Mouse (Mus musculus) embryonic fibroblast, embryonic 13.5 days (primary cell): ENCODE data around the gene Eif2b2. TPM values are rescaled to one million over a fixed set of nuclear protein-coding genes. Genes with fewer than 3 reads are reported as not detected.

Source experiments
- H3K27ac ChIP-seq: 2 replicates; pipeline ENCODE4 v1.5.1; 2012; ENCODE audit warnings: low read length, control low read depth, inconsistent platforms; ENCODE audit not compliant: insufficient read depth
- H3K4me1 ChIP-seq: 2 replicates; pipeline ENCODE4 v1.6.1; 2011; ENCODE audit warnings: low read length; ENCODE audit not compliant: control insufficient read depth, insufficient read depth
- H3K4me3 ChIP-seq: 2 replicates; pipeline ENCODE4 v1.5.1; 2011; ENCODE audit warnings: mild to moderate bottlenecking, control low read depth, low read length; ENCODE audit not compliant: insufficient read depth
- CTCF ChIP-seq: IDR thresholded peaks from 2 replicates; pipeline ENCODE4 v1.5.1; 2011; ENCODE audit warnings: mild to moderate bottlenecking, control low read depth, low read length, moderate library complexity, borderline replicate concordance; ENCODE audit not compliant: insufficient read depth
- POLR2A ChIP-seq: IDR thresholded peaks from 2 replicates; pipeline ENCODE4 v1.6.1; 2011; ENCODE audit warnings: low read depth, mild to moderate bottlenecking, control low read depth, low read length, moderate library complexity
- polyA plus RNA-seq: library from polyadenylated mRNA; stranded (reverse); fragments of >200 nt; gene quantifications from 2 replicates; pipeline ENCODE4 v1.2.4, GENCODE M21; 2011; ENCODE audit warnings: low read depth; ENCODE audit not compliant: missing spikeins, insufficient read length

Eif2b2 gene
- polyA plus RNA-seq, 1 experiment = 54.8 TPM

DNA sequence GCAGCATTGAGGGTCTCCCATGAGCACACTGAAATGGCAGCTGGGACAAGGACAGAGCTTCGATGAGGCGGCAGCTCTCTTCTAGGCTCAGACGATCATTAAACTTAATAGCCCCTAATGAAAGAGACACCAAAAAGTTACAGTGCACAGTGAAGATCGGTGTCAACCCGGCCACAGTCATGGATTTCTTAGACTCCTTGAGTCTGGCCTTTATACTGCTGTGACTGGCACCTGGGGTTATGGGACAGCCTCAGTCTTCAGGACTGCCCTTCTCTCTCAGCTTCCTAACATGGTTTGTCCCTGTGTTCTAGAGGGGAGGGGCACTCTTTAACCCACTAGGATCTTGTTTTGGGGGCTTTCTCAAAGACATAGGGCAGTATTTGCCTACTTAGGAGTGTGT lies 18.3 kb downstream of the Eif2b2 start:
- Histone ChIP-seq H3K4me1 (peaks cover 4% of the 10 kb centered on the region), H3K27ac (no peak overlapping the region), H3K4me3 (no peak overlapping the region)
- no peak for TF ChIP-seq POLR2A
- no peak for TF ChIP-seq CTCF

GRCm38 (mm10) chr12:85252083-85252482 lies 32.8 kb downstream of the Eif2b2 start:
- Histone ChIP-seq H3K4me1 (no peaks in the 10 kb centered on the region), H3K27ac (peak overlapping the region; percentile 59; the same call in 1 of the 2 replicates), H3K4me3 (no peak overlapping the region)
- TF ChIP-seq POLR2A = 0 out of 2 replicates have a peak, but pooled peaks have one; percentile 18
- TF ChIP-seq CTCF = no peak

GRCm38 (mm10) chr12:85256074-85256751 lies 36.9 kb downstream of the Eif2b2 start:
- H3K27ac ChIP-seq = peak overlapping the region; percentile 54
- H3K4me1 ChIP-seq = no peaks in the 10 kb centered on the region
- TF ChIP-seq CTCF (no peak), POLR2A (peak; percentile 47; the same call in 1 of the 2 replicates)
- no peak overlapping the region for H3K4me3 ChIP-seq

DNA sequence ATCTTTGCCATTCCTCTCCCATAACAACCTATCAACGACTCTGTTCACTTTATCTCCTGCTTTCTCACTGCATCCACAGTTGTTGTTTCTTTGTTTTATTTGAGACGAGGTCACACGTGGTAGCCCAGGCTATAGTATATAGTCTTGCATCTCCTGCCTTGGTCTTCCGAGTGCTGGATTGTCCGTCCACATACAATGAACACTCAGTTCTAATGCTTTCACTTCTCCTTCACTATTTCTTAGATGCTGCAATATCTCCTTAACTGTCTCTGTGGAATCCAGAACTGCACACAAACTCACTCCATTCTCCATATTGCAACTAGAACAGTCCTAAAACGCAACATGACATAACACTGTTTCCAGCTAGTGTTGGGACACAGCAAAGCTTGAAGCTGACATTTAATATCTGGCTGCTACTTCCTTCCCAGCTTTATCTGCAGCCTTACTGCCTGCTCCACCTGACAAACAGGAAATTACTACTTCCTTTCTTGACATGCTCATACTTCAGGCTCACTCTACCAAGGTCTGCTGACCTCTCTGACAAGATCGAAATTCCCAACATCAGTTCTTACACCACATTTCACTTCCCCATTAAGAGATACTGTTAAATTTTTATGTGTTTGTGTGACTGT lies 37.8 kb downstream of the Eif2b2 start:
- H3K4me3 ChIP-seq = no peak overlapping the region
- no peak for TF ChIP-seq CTCF
- TF ChIP-seq POLR2A = no peak
- 0 out of 2 replicates have a peak overlapping the region, but pooled peaks have one; percentile 7 for H3K27ac ChIP-seq
- no peaks in the 10 kb centered on the region for H3K4me1 ChIP-seq

DNA sequence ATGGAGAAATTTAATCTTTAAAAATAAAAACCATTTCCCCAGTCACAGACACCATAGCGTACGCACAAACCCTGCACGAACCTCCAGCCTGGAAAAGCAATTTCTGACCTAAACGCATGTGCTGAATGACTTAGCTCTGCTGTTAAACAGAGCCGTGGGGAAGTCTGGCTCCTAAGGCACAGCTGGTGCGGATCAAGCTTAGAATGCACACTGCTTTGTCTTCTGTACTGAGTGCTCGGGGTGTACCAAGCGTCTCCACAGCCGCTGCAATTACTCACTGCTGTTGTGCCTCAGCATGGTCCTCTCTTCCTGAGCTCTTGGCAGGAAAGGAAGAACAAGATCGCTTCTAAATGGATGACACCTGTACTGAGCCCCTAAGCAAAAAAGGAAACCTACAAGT lies 43.2 kb downstream of the Eif2b2 start:
- H3K4me1 ChIP-seq = peaks cover 6% of the 10 kb centered on the region
- TF ChIP-seq POLR2A (no peak), CTCF (no peak)
- no peak overlapping the region for H3K4me3 ChIP-seq
- H3K27ac ChIP-seq = no peak overlapping the region

DNA sequence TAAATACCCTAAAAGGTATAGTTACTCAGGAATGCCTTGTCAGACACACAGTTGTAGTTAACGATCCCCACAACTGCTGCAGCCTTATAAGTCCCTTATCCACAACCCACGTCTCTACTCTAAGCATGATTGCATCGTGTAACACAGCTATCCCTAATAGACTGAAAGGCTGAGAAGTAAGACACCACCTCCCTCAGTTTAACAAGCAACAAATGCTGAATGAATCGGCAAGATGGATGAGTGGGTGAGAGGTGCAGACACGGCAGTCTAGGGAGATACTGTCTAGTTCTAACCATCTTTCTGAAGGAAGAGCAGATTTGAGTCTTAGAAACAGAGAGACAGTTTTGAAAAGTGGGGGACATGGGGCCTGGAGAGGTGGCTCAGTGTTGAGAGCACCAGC lies 43.9 kb downstream of the Eif2b2 start:
- peak overlapping the region; percentile 35; the same call in 1 of the 2 replicates for H3K27ac ChIP-seq
- H3K4me1 ChIP-seq = peaks cover 6% of the 10 kb centered on the region
- H3K4me3 ChIP-seq = no peak overlapping the region
- TF ChIP-seq POLR2A (no peak), CTCF (no peak)

GRCm38 (mm10) chr12:85264531-85264930 lies 45.2 kb downstream of the Eif2b2 start:
- Histone ChIP-seq H3K27ac (no peak overlapping the region), H3K4me1 (peaks cover 6% of the 10 kb centered on the region), H3K4me3 (no peak overlapping the region)
- no peak for TF ChIP-seq POLR2A
- no peak for TF ChIP-seq CTCF

DNA sequence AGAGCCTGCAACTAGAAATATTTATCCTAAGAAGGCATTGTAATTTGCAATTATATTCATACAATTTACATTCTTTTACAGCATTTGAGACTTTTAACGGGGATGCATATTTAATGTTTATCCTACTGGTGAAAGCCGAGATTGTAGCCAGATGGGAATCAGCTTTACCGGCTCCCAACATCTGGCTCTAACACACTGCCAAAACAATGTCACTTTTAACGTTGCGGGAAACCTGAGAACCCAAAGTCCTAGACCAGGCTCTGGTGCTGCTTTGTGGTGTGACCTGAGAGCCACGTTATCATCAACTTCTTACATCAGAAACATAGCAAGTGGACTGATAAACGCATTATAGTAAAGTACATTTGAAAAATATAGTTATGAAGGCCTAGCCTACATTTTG lies 45.7 kb downstream of the Eif2b2 start:
- TF ChIP-seq POLR2A (no peak), CTCF (no peak)
- no peak overlapping the region for H3K27ac ChIP-seq
- peaks cover 6% of the 10 kb centered on the region for H3K4me1 ChIP-seq
- no peak overlapping the region for H3K4me3 ChIP-seq

DNA sequence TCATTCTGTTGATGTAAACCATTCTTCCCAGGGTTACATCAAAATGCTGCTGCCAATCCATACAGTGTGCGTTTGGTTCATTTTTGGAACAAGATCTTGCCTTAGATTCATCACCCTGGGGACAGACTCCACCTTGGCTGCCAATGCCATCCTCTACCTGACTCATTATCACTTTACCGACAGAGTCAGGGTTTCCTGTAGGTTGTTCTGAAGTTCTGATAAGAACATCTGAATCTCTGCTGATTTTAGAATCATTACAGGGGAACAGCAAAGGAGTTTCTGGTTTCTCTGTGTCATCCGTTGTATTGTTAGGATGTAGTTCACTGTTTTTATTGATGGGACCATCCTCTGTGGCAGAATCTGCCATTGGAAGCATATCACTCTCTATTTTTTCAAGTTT lies 47.0 kb downstream of the Eif2b2 start:
- TF ChIP-seq POLR2A = no peak
- no peak for TF ChIP-seq CTCF
- Histone ChIP-seq H3K4me1 (peaks cover 6% of the 10 kb centered on the region), H3K27ac (no peak overlapping the region), H3K4me3 (no peak overlapping the region)

DNA sequence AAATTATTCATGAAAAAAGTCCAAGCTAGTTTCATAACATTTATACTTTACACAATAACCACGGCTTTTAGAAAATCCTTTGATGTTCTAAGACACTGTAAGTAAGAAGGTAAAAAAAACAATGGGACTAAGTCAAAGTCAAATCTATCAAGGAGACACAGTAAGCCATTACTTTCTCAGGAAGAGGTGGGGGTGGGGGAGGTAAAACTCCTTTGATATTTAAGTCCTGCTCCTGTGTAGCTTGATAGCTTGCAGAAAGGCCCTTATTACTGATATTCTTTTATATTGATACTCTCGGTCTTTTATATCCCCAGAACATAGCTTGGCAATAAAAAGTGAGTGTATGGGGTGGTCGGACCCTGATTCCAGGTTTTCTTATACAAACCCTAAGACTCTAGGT lies 50.5 kb downstream of the Eif2b2 start:
- no peak for TF ChIP-seq POLR2A
- no peak for TF ChIP-seq CTCF
- peaks cover 3% of the 10 kb centered on the region for H3K4me1 ChIP-seq
- no peak overlapping the region for H3K27ac ChIP-seq
- peak overlapping the region; percentile 40 for H3K4me3 ChIP-seq
